ENCODE assay signal across 10 mouse cellular contexts in the genomic region with DNA sequence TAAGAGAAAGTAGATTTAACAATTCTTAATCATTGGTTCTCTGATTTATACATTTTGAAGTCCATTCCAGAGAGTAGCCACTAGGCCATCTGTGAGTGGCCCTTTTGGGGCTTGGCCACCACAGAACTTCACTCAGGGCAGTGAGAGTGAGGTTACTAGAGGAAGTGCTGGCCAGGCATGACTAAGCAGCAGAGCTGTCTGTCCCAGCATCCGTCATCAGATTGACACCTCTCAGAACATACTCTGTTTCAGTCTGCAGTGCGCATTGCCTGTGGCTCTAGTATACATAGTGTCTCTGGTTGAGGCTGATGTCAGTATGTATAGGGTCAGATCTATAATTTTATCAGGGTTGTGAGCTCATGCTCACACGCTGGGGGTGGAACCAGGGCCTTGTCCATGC. TPM values are rescaled to one million over a fixed set of nuclear protein-coding genes. Genes with fewer than 3 reads are reported as not detected.
DNase-seq lines count a peak whose midpoint lies in the region; ATAC-seq lines count a peak whose summit lies in the region.
"Had no signal": no experiment of that assay in that cellular context is flagged by ENCODE, and none has a peak within 500 bp of the region (broad histone marks: within the 10 kb centered on the region; RNA-seq: fewer than 3 reads in every experiment).

No protein-coding gene starts in this region.

- intact Hi-C loops in heart, postnatal 10 days (cut with DNase I), result no loop called here

- 63% methylated on average over 3 of the region's 3 CpGs for WGBS in liver, embryonic 11.5 days
- 85% methylated on average over 3 of the region's 3 CpGs for WGBS in forebrain, embryonic 15.5 days

- H3K9ac ChIP-seq in liver, embryonic 11.5 days (ENCODE audit: low read depth, low read length), result no peak overlapping the region
- no peak overlapping the region for H3K9ac ChIP-seq in forebrain, embryonic 15.5 days (replicated peaks)

- no peak overlapping the region for H3K4me3 ChIP-seq in liver, embryonic 11.5 days (ENCODE audit: low read depth, low read length)
- no peak overlapping the region for H3K4me3 ChIP-seq in forebrain, embryonic 15.5 days

- H3K9me3 ChIP-seq in liver, embryonic 11.5 days (ENCODE audit: control insufficient read depth, low read length), result no peaks in the 10 kb centered on the region
- H3K9me3 ChIP-seq in forebrain, embryonic 15.5 days, result no peaks in the 10 kb centered on the region

- H3K36me3 ChIP-seq in liver, embryonic 11.5 days (ENCODE audit: control insufficient read depth, insufficient read depth, low read length), result no peaks in the 10 kb centered on the region
- no peaks in the 10 kb centered on the region for H3K36me3 ChIP-seq in forebrain, embryonic 15.5 days

- ATAC-seq in liver, embryonic 11.5 days (replicated peaks; ENCODE audit: low FRiP score), result peak; percentile 73
- no peak for ATAC-seq in forebrain, embryonic 15.5 days (replicated peaks)
- ATAC-seq: midbrain, embryonic 16.5 days had no signal

- H3K27ac ChIP-seq in liver, embryonic 11.5 days (ENCODE audit: low read depth, low read length), result no peak overlapping the region
- H3K27ac ChIP-seq in forebrain, embryonic 15.5 days (replicated peaks), result no peak overlapping the region

- no peaks in the 10 kb centered on the region for H3K27me3 ChIP-seq in liver, embryonic 11.5 days (replicated peaks; ENCODE audit: control insufficient read depth, insufficient read depth, low read length)
- H3K27me3 ChIP-seq in forebrain, embryonic 15.5 days, result no peaks in the 10 kb centered on the region

- no peak overlapping the region for H3K4me2 ChIP-seq in liver, embryonic 11.5 days
- H3K4me2 ChIP-seq in forebrain, embryonic 15.5 days (replicated peaks), result no peak overlapping the region

- H3K4me1 ChIP-seq in liver, embryonic 11.5 days (replicated peaks; ENCODE audit: control insufficient read depth, insufficient read depth, low read length), result peaks cover 10% of the 10 kb centered on the region
- peaks cover 14% of the 10 kb centered on the region for H3K4me1 ChIP-seq in forebrain, embryonic 15.5 days

- peak; percentile 55 for DNase-seq in heart, adult 18-20 months
- DNase-seq in heart, postnatal 10 days, result no peak
- peak; percentile 47 to 52 for DNase-seq in spleen, postnatal 36 days (ENCODE audit: low spot score in 2 of 2)
- no peak for DNase-seq in spleen, postnatal 4 days (ENCODE audit: low spot score in 2 of 2)
- DNase-seq in liver, embryonic 11.5 days (ENCODE audit: low spot score), result no peak
- DNase-seq in right cerebral cortex, adult 2 months (ENCODE audit: low spot score in 2 of 2), result no peak
- DNase-seq in embryo, embryonic 10 days (ENCODE audit: low spot score), result no peak
- DNase-seq: cerebellum, adult 11 months had no signal

RNA-seq across cellular contexts. Expression of a gene that starts 6.3 kb away (rescaled TPM):
- 10 to 100 TPM; 81.6 to 88.8 TPM for total RNA-seq in heart, adult 18-20 months (2021)
- 10 to 100 TPM; 82.3 to 85.3 TPM for total RNA-seq in heart, postnatal 10 days (2021)
- 12.9 and 19.0 TPM in 2 replicates for polyA plus RNA-seq in liver, embryonic 11.5 days (2014; fragmentation: Nextera tagmentation; extraction: Ambion mirVana)
- 25.7 and 27.6 TPM in 2 replicates for polyA plus RNA-seq in forebrain, embryonic 15.5 days (2015; fragmentation: Nextera tagmentation; extraction: Ambion mirVana)

RNA-seq across cellular contexts. Expression of a gene that starts 16.1 kb away (rescaled TPM):
- 10 to 100 TPM; 40.6 to 41.8 TPM for total RNA-seq in heart, adult 18-20 months (2021)
- 10 to 100 TPM; 78.2 to 87.8 TPM for total RNA-seq in heart, postnatal 10 days (2021)
- 415 and 419 TPM in 2 replicates for polyA plus RNA-seq in liver, embryonic 11.5 days (2014; fragmentation: Nextera tagmentation; extraction: Ambion mirVana)
- 190 and 193 TPM in 2 replicates for polyA plus RNA-seq in forebrain, embryonic 15.5 days (2015; fragmentation: Nextera tagmentation; extraction: Ambion mirVana)

RNA-seq across cellular contexts. Expression of a gene that starts 21.6 kb away (rescaled TPM):
- 10 to 100 TPM; 24.7 to 26.9 TPM for total RNA-seq in heart, adult 18-20 months (2021)
- 10 to 100 TPM; 22.1 to 25.7 TPM for total RNA-seq in heart, postnatal 10 days (2021)
- 37.9 and 38.2 TPM in 2 replicates for polyA plus RNA-seq in liver, embryonic 11.5 days (2014; fragmentation: Nextera tagmentation; extraction: Ambion mirVana)
- polyA plus RNA-seq in forebrain, embryonic 15.5 days (2015; fragmentation: Nextera tagmentation; extraction: Ambion mirVana), result 47.1 and 47.2 TPM in 2 replicates

Comparison
In these comparisons a context has a peak if more than half of its experiments do, and no peak if none do; other contexts are left out.
1. DNase-seq: peak in heart, adult 18-20 months (2 of 2) and spleen, postnatal 36 days (2 of 2); none in heart, postnatal 10 days (0 of 2), spleen, postnatal 4 days (0 of 2), liver, embryonic 11.5 days (single experiment), right cerebral cortex, adult 2 months (0 of 2) and embryo, embryonic 10 days (single experiment).